Mouse (Mus musculus): ENCODE data around the gene Washc4. TPM values are rescaled to one million over a fixed set of nuclear protein-coding genes. Genes with fewer than 3 reads are reported as not detected.

The Washc4 gene
- polyA plus RNA-seq, 1 experiment from 2014 or later = 30.1 TPM

- Histone ChIP-seq H3K4me3 (no peak overlapping the region), H3K4me1 (replicated peaks) (peaks cover 45% of the 10 kb centered on the region), H3K36me3 (peaks cover 11% of the 10 kb centered on the region; the same call in 1 of the 2 replicates), H3K9ac (no peak overlapping the region), H3K27me3 (replicated peaks) (no peaks in the 10 kb centered on the region), H3K9me3 (replicated peaks) (no peaks in the 10 kb centered on the region), H3K4me2 (no peak overlapping the region), H3K27ac (ENCODE audit: poor library complexity, severe bottlenecking) (no peak overlapping the region)
- ATAC-seq (ENCODE audit: insufficient number of reproducible peaks, low FRiP score) = no peak
- 86% methylated on average over 10 of the region's 10 CpGs for WGBS
These were observed 96.4 kb downstream of the Washc4 start for GRCm38 (mm10) chr10:83639881-83640386.

GRCm38 (mm10) chr10:83641641-83642040 is 98.1 kb downstream of the Washc4 start:
- H3K9me3 ChIP-seq (replicated peaks) = no peaks in the 10 kb centered on the region
- peaks cover 11% of the 10 kb centered on the region; the same call in 1 of the 2 replicates for H3K36me3 ChIP-seq
- no peak overlapping the region for H3K4me2 ChIP-seq
- no peaks in the 10 kb centered on the region for H3K27me3 ChIP-seq (replicated peaks)
- H3K4me1 ChIP-seq (replicated peaks) = peaks cover 50% of the 10 kb centered on the region
- no peak for ATAC-seq (ENCODE audit: insufficient number of reproducible peaks, low FRiP score)
- 66% methylated on average over 3 of the region's 3 CpGs for WGBS
- no peak overlapping the region for H3K4me3 ChIP-seq
- H3K9ac ChIP-seq = no peak overlapping the region
- no peak overlapping the region for H3K27ac ChIP-seq (ENCODE audit: poor library complexity, severe bottlenecking)

GRCm38 (mm10) chr10:83644167-83644566 is 100.6 kb downstream of the Washc4 start:
- Histone ChIP-seq H3K4me3 (no peak overlapping the region), H3K9ac (no peak overlapping the region), H3K4me2 (no peak overlapping the region), H3K36me3 (peaks cover 8% of the 10 kb centered on the region; the same call in 1 of the 2 replicates), H3K27ac (ENCODE audit: poor library complexity, severe bottlenecking) (no peak overlapping the region), H3K27me3 (replicated peaks) (no peaks in the 10 kb centered on the region), H3K9me3 (replicated peaks) (no peaks in the 10 kb centered on the region), H3K4me1 (replicated peaks) (peaks cover 51% of the 10 kb centered on the region)
- ATAC-seq (ENCODE audit: insufficient number of reproducible peaks, low FRiP score) = no peak
- 74% methylated on average over 8 of the region's 8 CpGs for WGBS

GRCm38 (mm10) chr10:83644865-83645715 is 101.5 kb downstream of the Washc4 start:
- peaks cover 52% of the 10 kb centered on the region for H3K4me1 ChIP-seq (replicated peaks)
- 31% methylated on average over 16 of the region's 16 CpGs for WGBS
- H3K4me3 ChIP-seq = no peak overlapping the region
- H3K4me2 ChIP-seq = peak overlapping the region; percentile 55
- H3K9me3 ChIP-seq (replicated peaks) = no peaks in the 10 kb centered on the region
- H3K27ac ChIP-seq (ENCODE audit: poor library complexity, severe bottlenecking) = peak overlapping the region; percentile 75
- H3K9ac ChIP-seq = peak overlapping the region; percentile 53
- ATAC-seq (ENCODE audit: insufficient number of reproducible peaks, low FRiP score) = peak; percentile 75
- H3K27me3 ChIP-seq (replicated peaks) = no peaks in the 10 kb centered on the region
- H3K36me3 ChIP-seq = peaks cover under 1% of the 10 kb centered on the region; the same call in 1 of the 2 replicates

GRCm38 (mm10) chr10:83645716-83645990 is 102.1 kb downstream of the Washc4 start:
- H3K27me3 ChIP-seq (replicated peaks) = no peaks in the 10 kb centered on the region
- peak overlapping the region; percentile 75 for H3K27ac ChIP-seq (ENCODE audit: poor library complexity, severe bottlenecking)
- 85% methylated on average over 3 of the region's 3 CpGs for WGBS
- no peaks in the 10 kb centered on the region for H3K9me3 ChIP-seq (replicated peaks)
- peaks cover 52% of the 10 kb centered on the region for H3K4me1 ChIP-seq (replicated peaks)
- peak overlapping the region; percentile 53; the same call in 1 of the 2 replicates for H3K9ac ChIP-seq
- H3K4me2 ChIP-seq = peak overlapping the region; percentile 55
- ATAC-seq (ENCODE audit: insufficient number of reproducible peaks, low FRiP score) = no peak
- H3K4me3 ChIP-seq = no peak overlapping the region
- no peaks in the 10 kb centered on the region; the same call in 1 of the 2 replicates for H3K36me3 ChIP-seq

Other genes with a start within 250 kb of the Washc4 start
- 0.77 and 1.0 TPM in 2 replicates for gene Slc41a2, start 205.9 kb upstream of the Washc4 start, polyA plus RNA-seq (2016; fragmentation: Nextera tagmentation; extraction: Ambion mirVana)
- gene D10Wsu102e, start 183.5 kb upstream of the Washc4 start, polyA plus RNA-seq (2016; fragmentation: Nextera tagmentation; extraction: Ambion mirVana) = 0.59 and 0.62 TPM in 2 replicates
- gene Aldh1l2, start 9.6 kb upstream of the Washc4 start, polyA plus RNA-seq (2016; fragmentation: Nextera tagmentation; extraction: Ambion mirVana) = 13.3 and 14.8 TPM in 2 replicates
- 29.8 and 35.9 TPM in 2 replicates for gene Appl2, start 105.0 kb downstream of the Washc4 start, polyA plus RNA-seq (2016; fragmentation: Nextera tagmentation; extraction: Ambion mirVana)
- 14.7 and 15.7 TPM in 2 replicates for gene 1500009L16Rik, start 179.1 kb downstream of the Washc4 start, polyA plus RNA-seq (2016; fragmentation: Nextera tagmentation; extraction: Ambion mirVana)

Data from heart, embryonic 12.5 days (tissue).